Mouse (Mus musculus) liver, postnatal 0 days (tissue): ENCODE data around the gene Syn3. TPM values are rescaled to one million over a fixed set of nuclear protein-coding genes. Genes with fewer than 3 reads are reported as not detected.

Experiments
- ATAC-seq: fragments of 200-750 bp; cut with Nextera tagmentation; 2 replicates; pipeline ENCODE4 v1.8.0; 2017; ENCODE audit warnings: mild to moderate bottlenecking, moderate library complexity
- DNase-seq: peaks from one replicate; pipeline ENCODE4 v3.0.0-alpha.2; 2016
- H3K27ac ChIP-seq: fragments of 300-500 bp; sonication (generic); 2 replicates; pipeline ENCODE4 v1.5.1; 2014; ENCODE audit warnings: antibody characterized with exemption, moderate library complexity, mild to moderate bottlenecking, low read depth
- H3K27me3 ChIP-seq: fragments of 300-500 bp; sonication (generic); 2 replicates; pipeline ENCODE4 v1.6.1; 2014; ENCODE audit warnings: low read length, control low read depth, mixed read lengths; ENCODE audit not compliant: insufficient read depth
- H3K36me3 ChIP-seq: fragments of 300-500 bp; sonication (generic); replicated peaks from 2 replicates; pipeline ENCODE4 v1.6.1; 2014; ENCODE audit warnings: mild to moderate bottlenecking, control low read depth, low read length, moderate library complexity, mixed read lengths; ENCODE audit not compliant: insufficient read depth
- H3K4me1 ChIP-seq: fragments of 300-500 bp; sonication (generic); 2 replicates; pipeline ENCODE4 v1.6.1; 2014; ENCODE audit warnings: antibody characterized with exemption, mild to moderate bottlenecking, control low read depth; ENCODE audit not compliant: insufficient read depth
- H3K4me2 ChIP-seq: fragments of 300-500 bp; sonication (generic); 2 replicates; pipeline ENCODE4 v1.6.1; 2014; ENCODE audit warnings: low read depth, mild to moderate bottlenecking, low read length, moderate library complexity, mixed read lengths
- H3K4me3 ChIP-seq: fragments of 300-500 bp; sonication (generic); 2 replicates; pipeline ENCODE4 v1.5.1; 2014; ENCODE audit warnings: low read depth, low read length
- H3K9ac ChIP-seq: fragments of 300-500 bp; sonication (generic); replicated peaks from 2 replicates; pipeline ENCODE4 v1.6.1; 2014; ENCODE audit warnings: mild to moderate bottlenecking, moderate library complexity
- H3K9me3 ChIP-seq: fragments of 300-500 bp; sonication (generic); 2 replicates; pipeline ENCODE4 v1.6.1; 2016; ENCODE audit warnings: mild to moderate bottlenecking, control low read depth, low read length, mixed read lengths
- CTCF ChIP-seq: sonication (generic); IDR thresholded peaks from 2 replicates; pipeline ENCODE4 v1.5.1; 2016; ENCODE audit warnings: antibody characterized with exemption, low read depth
- EP300 ChIP-seq: IDR thresholded peaks from 2 replicates; pipeline ENCODE4 v1.6.1; 2016; ENCODE audit warnings: antibody characterized with exemption, low read depth, mild to moderate bottlenecking
- WGBS: fragments of 180-500 bp; shearing (Covaris S2); extraction: QIAGEN DNeasy Blood & Tissue Kit; methylation state at CpG from one replicate; pipeline ENCODE4 v1.1.7; 2014; ENCODE audit not compliant: insufficient replicate concordance; 5-methylcytosine and 5-hydroxymethylcytosine counted together
- polyA plus RNA-seq: library from polyadenylated mRNA; unstranded; fragments of >200 nt; fragmentation: Nextera tagmentation; extraction: Ambion mirVana; gene quantifications from 2 replicates; pipeline ENCODE4 v1.2.1, GENCODE M21; 2015

Syn3 gene
- polyA plus RNA-seq, 1 experiment from 2014 or later, result 0.25 TPM

GRCm38 (mm10) chr10:86495851-86496250, 2.8 kb downstream of the Syn3 start:
- H3K36me3 ChIP-seq, result no peaks in the 10 kb centered on the region
- TF ChIP-seq CTCF (no peak), EP300 (no peak)
- no peaks in the 10 kb centered on the region for H3K27me3 ChIP-seq
- peaks cover 3% of the 10 kb centered on the region; the same call in 1 of the 2 replicates for H3K4me1 ChIP-seq
- DNase-seq (no peak), ATAC-seq (no peak)
- no peak overlapping the region for H3K9ac ChIP-seq
- H3K9me3 ChIP-seq, result no peaks in the 10 kb centered on the region
- H3K4me3 ChIP-seq, result no peak overlapping the region
- no peak overlapping the region for H3K27ac ChIP-seq
- 65% methylated on average over 2 of the region's 2 CpGs for WGBS
- H3K4me2 ChIP-seq, result no peak overlapping the region

GRCm38 (mm10) chr10:86493140-86493539, 5.6 kb downstream of the Syn3 start:
- Histone ChIP-seq H3K4me3 (no peak overlapping the region), H3K4me1 (0 out of 2 replicates have a peak, but pooled peaks cover 3% of the 10 kb centered on the region), H3K27ac (no peak overlapping the region), H3K9me3 (no peaks in the 10 kb centered on the region), H3K9ac (no peak overlapping the region), H3K27me3 (no peaks in the 10 kb centered on the region), H3K36me3 (no peaks in the 10 kb centered on the region), H3K4me2 (no peak overlapping the region)
- WGBS, result 78% methylated on average over 5 of the region's 5 CpGs
- ATAC-seq (no peak), DNase-seq (no peak)
- no peak for TF ChIP-seq CTCF
- no peak for TF ChIP-seq EP300

- no peak overlapping the region for H3K27ac ChIP-seq
- WGBS, result 41% methylated on average over 2 of the region's 2 CpGs
- no peak overlapping the region for H3K4me2 ChIP-seq
- no peaks in the 10 kb centered on the region for H3K36me3 ChIP-seq
- TF ChIP-seq EP300 (no peak), CTCF (no peak)
- no peaks in the 10 kb centered on the region for H3K27me3 ChIP-seq
- no peak overlapping the region for H3K4me3 ChIP-seq
- no peak overlapping the region for H3K9ac ChIP-seq
- ATAC-seq (no peak), DNase-seq (no peak)
- no peaks in the 10 kb centered on the region for H3K9me3 ChIP-seq
- H3K4me1 ChIP-seq, result no peaks in the 10 kb centered on the region
Observed at GRCm38 (mm10) chr10:86492089-86492907, 6.4 kb downstream of the Syn3 start.

- TF ChIP-seq CTCF (no peak), EP300 (no peak)
- Histone ChIP-seq H3K4me1 (no peaks in the 10 kb centered on the region), H3K4me2 (no peak overlapping the region), H3K9me3 (no peaks in the 10 kb centered on the region), H3K27ac (no peak overlapping the region), H3K9ac (no peak overlapping the region), H3K4me3 (no peak overlapping the region), H3K36me3 (no peaks in the 10 kb centered on the region), H3K27me3 (no peaks in the 10 kb centered on the region)
- ATAC-seq, result no peak
- 56% methylated on average over 3 of the region's 3 CpGs for WGBS
- DNase-seq, result no peak
Observed at GRCm38 (mm10) chr10:86491316-86492088, 7.2 kb downstream of the Syn3 start.

- no peak for TF ChIP-seq CTCF
- no peak for TF ChIP-seq EP300
- Histone ChIP-seq H3K4me1 (no peaks in the 10 kb centered on the region), H3K4me2 (no peak overlapping the region), H3K4me3 (no peak overlapping the region), H3K9ac (no peak overlapping the region), H3K27ac (no peak overlapping the region), H3K27me3 (no peaks in the 10 kb centered on the region), H3K9me3 (no peaks in the 10 kb centered on the region), H3K36me3 (no peaks in the 10 kb centered on the region)
- WGBS, result 62% methylated on average over 5 of the region's 5 CpGs
- no peak for ATAC-seq
- DNase-seq, result no peak
Observed at GRCm38 (mm10) chr10:86488544-86488943, 10.2 kb downstream of the Syn3 start.

GRCm38 (mm10) chr10:86485971-86486370, 12.7 kb downstream of the Syn3 start:
- Histone ChIP-seq H3K4me3 (no peak overlapping the region), H3K36me3 (no peaks in the 10 kb centered on the region), H3K27me3 (no peaks in the 10 kb centered on the region), H3K27ac (no peak overlapping the region), H3K9me3 (no peaks in the 10 kb centered on the region), H3K9ac (no peak overlapping the region), H3K4me1 (no peaks in the 10 kb centered on the region), H3K4me2 (no peak overlapping the region)
- ATAC-seq (no peak), DNase-seq (no peak)
- WGBS, result 75% methylated on average over 4 of the region's 4 CpGs
- TF ChIP-seq EP300, result no peak
- TF ChIP-seq CTCF, result no peak
